Mouse (Mus musculus) intestine, postnatal 0 days (tissue): ENCODE measurements at regions not wholly inside any gene's neighbourhood (a gene's known extent, or its start where the extent isn't known, plus 50 kb on each side); places are given as distances from the start of the nearest gene placed in this dataset.

Experiments used
- ATAC-seq: fragments of 200-750 bp; cut with Nextera tagmentation; 2 replicates; pipeline ENCODE4 v1.8.0; 2017; ENCODE audit warnings: mild to moderate bottlenecking, moderate TSS enrichment, moderate library complexity
- H3K27ac ChIP-seq: fragments of 300-500 bp; sonication (generic); 2 replicates; pipeline ENCODE4 v1.5.1; 2014; ENCODE audit warnings: mild to moderate bottlenecking, low read depth, low read length, moderate library complexity
- H3K27me3 ChIP-seq: fragments of 300-500 bp; sonication (generic); replicated peaks from 2 replicates; pipeline ENCODE4 v1.6.1; 2014; ENCODE audit warnings: low read length, mixed read lengths; ENCODE audit not compliant: control insufficient read depth, insufficient read depth
- H3K36me3 ChIP-seq: fragments of 300-500 bp; sonication (generic); 2 replicates; pipeline ENCODE4 v1.6.1; 2014; ENCODE audit warnings: mild to moderate bottlenecking, moderate library complexity; ENCODE audit not compliant: control insufficient read depth, insufficient read depth
- H3K4me1 ChIP-seq: fragments of 300-500 bp; sonication (generic); replicated peaks from 2 replicates; pipeline ENCODE4 v1.6.1; 2014; ENCODE audit warnings: antibody characterized with exemption, low read length, mixed read lengths; ENCODE audit not compliant: control insufficient read depth, insufficient read depth
- H3K4me2 ChIP-seq: fragments of 300-500 bp; sonication (generic); replicated peaks from 2 replicates; pipeline ENCODE4 v1.6.1; 2014; ENCODE audit warnings: low read depth, mild to moderate bottlenecking, moderate library complexity
- H3K4me3 ChIP-seq: fragments of 300-500 bp; sonication (generic); 2 replicates; pipeline ENCODE4 v1.5.1; 2014; ENCODE audit warnings: low read depth, low read length
- H3K9ac ChIP-seq: fragments of 300-500 bp; sonication (generic); 2 replicates; pipeline ENCODE4 v1.6.1; 2014; ENCODE audit warnings: mild to moderate bottlenecking, low read depth, low read length
- H3K9me3 ChIP-seq: fragments of 300-500 bp; sonication (generic); 2 replicates; pipeline ENCODE4 v1.6.1; 2016; ENCODE audit warnings: mixed run types; ENCODE audit not compliant: control insufficient read depth
- CTCF ChIP-seq: sonication (generic); IDR thresholded peaks from 2 replicates; pipeline ENCODE4 v1.5.1; 2016; ENCODE audit warnings: low read depth, mild to moderate bottlenecking, control low read depth, antibody characterized with exemption, moderate library complexity
- WGBS: fragments of 180-500 bp; shearing (Covaris S2); extraction: QIAGEN DNeasy Blood & Tissue Kit; methylation state at CpG from one replicate; pipeline ENCODE4 v1.1.7; 2014; 5-methylcytosine and 5-hydroxymethylcytosine counted together

DNA sequence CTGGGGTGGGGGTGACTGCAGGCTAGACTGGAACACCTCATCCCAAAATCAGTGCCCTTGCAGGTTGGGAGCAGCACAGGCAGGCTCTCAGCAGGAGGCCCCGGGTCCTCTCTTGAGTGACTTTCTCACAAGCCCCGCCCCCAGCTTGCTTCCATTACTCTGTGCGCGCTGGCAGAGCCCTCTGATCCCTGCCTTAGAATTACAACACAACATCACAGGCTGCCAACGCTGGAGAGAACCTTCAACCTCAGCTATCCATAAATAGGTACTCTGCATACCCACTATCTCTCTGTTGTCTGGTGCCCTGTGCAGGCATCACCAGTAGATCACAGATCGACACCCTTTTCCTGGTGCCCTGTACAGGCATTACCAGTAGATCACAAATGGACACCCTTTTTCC lies 139.1 kb upstream of the Igsf21 start:
- no peak for ATAC-seq
- no peak overlapping the region for H3K9ac ChIP-seq
- H3K9me3 ChIP-seq = no peaks in the 10 kb centered on the region
- H3K27ac ChIP-seq = no peak overlapping the region
- no peaks in the 10 kb centered on the region for H3K27me3 ChIP-seq
- 56% methylated on average over 6 of the region's 6 CpGs for WGBS
- H3K36me3 ChIP-seq = no peaks in the 10 kb centered on the region
- H3K4me3 ChIP-seq = no peak overlapping the region
- H3K4me2 ChIP-seq = no peak overlapping the region
- no peak for TF ChIP-seq CTCF
- no peaks in the 10 kb centered on the region for H3K4me1 ChIP-seq

DNA sequence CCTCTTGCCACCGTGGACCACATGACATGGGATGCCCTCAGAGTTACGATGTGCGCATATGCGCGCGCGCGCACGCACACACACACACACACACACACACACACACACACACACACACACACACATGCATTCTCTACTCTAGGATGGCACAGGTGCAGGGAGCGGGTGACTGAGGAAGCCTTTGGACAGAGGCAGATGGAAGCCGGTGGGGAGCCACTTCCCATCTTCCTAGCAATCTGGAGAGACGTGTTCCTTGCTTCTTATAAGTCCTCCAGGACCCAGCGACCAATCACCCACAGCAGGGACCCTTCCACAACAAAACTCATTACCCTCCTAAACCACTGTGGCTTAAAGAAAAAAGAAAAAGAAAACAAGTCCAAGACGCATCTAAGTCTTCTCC lies 138.6 kb upstream of the Igsf21 start:
- ATAC-seq = no peak
- no peak for TF ChIP-seq CTCF
- H3K9ac ChIP-seq = no peak overlapping the region
- no peak overlapping the region for H3K4me3 ChIP-seq
- H3K27ac ChIP-seq = no peak overlapping the region
- no peaks in the 10 kb centered on the region for H3K9me3 ChIP-seq
- H3K4me1 ChIP-seq = no peaks in the 10 kb centered on the region
- no peaks in the 10 kb centered on the region for H3K27me3 ChIP-seq
- H3K4me2 ChIP-seq = no peak overlapping the region
- WGBS = 88% methylated on average over 14 of the region's 14 CpGs
- H3K36me3 ChIP-seq = no peaks in the 10 kb centered on the region

DNA sequence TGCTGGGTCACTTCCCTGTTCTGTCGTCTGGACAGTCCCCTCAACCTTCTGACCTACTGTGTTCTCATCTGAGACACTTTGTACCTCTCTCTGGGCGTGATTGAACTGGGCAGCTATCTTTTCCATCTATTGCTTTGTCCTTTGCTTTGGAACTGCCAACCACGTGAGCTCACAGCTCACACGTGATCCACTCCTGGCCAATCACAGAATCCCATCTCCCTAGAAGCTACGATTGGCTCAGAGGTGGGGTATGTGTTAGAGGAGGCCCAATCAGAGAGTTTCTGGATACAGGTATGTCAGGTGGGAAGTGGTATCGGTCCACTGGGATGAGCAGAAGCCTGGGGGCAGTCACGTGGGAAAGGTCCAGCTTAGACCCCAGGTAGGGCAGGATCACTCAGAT lies 137.0 kb upstream of the Igsf21 start:
- 69% methylated on average over 7 of the region's 7 CpGs for WGBS
- Histone ChIP-seq H3K4me3 (no peak overlapping the region), H3K27ac (no peak overlapping the region), H3K4me1 (no peaks in the 10 kb centered on the region), H3K9me3 (no peaks in the 10 kb centered on the region), H3K4me2 (no peak overlapping the region), H3K9ac (no peak overlapping the region), H3K36me3 (no peaks in the 10 kb centered on the region), H3K27me3 (no peaks in the 10 kb centered on the region)
- no peak for ATAC-seq
- TF ChIP-seq CTCF = no peak

DNA sequence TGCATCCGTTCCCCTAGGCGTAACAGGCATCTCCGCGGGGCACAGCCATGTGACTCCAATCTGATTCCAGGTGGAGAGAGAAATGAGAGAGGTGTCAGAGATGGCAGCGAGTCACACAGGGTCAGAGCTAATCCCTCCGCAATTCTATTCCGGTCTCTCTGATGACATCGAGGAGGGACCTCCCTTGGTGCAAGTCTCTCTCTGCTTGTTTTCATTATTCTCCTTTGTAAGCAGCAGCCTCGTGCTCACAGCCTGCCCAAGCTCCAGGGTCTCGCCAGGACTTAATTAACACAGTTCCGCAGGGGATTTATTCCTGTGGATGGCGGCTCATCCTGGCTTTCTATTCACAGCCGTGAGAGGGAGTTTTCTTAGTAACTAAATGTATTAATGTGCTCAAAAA lies 134.1 kb upstream of the Igsf21 start:
- H3K36me3 ChIP-seq = no peaks in the 10 kb centered on the region
- no peak for TF ChIP-seq CTCF
- H3K4me3 ChIP-seq = no peak overlapping the region
- no peak overlapping the region for H3K27ac ChIP-seq
- no peak overlapping the region for H3K4me2 ChIP-seq
- H3K9me3 ChIP-seq = no peaks in the 10 kb centered on the region
- no peaks in the 10 kb centered on the region for H3K27me3 ChIP-seq
- no peaks in the 10 kb centered on the region for H3K4me1 ChIP-seq
- H3K9ac ChIP-seq = no peak overlapping the region
- ATAC-seq = no peak
- 28% methylated on average over 13 of the region's 13 CpGs for WGBS

DNA sequence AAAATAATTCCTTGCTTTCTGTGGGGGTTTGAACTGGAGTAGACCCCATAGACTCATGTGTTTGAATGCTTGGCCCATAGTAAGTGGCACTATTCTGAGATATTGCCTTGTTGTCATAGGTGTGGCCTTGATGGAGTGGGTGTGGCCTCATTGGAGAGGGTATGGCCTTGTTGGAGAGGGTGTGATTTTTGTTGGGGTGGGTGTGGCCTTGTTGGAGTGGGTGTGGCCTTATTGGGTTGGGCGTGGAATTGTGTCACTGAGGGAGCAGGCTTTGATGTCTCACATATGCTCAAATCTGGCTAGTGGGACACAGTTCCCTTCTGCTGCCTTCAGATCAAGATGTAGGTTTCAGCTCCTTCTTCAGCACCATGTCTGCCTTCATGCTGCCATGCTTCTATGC lies 131.4 kb upstream of the Igsf21 start:
- no peak for ATAC-seq
- Histone ChIP-seq H3K36me3 (no peaks in the 10 kb centered on the region), H3K4me3 (no peak overlapping the region), H3K4me1 (no peaks in the 10 kb centered on the region), H3K4me2 (no peak overlapping the region), H3K9ac (no peak overlapping the region), H3K27me3 (no peaks in the 10 kb centered on the region), H3K9me3 (no peaks in the 10 kb centered on the region), H3K27ac (no peak overlapping the region)
- WGBS = 67% methylated on average over 1 of the region's 1 CpGs
- no peak for TF ChIP-seq CTCF

DNA sequence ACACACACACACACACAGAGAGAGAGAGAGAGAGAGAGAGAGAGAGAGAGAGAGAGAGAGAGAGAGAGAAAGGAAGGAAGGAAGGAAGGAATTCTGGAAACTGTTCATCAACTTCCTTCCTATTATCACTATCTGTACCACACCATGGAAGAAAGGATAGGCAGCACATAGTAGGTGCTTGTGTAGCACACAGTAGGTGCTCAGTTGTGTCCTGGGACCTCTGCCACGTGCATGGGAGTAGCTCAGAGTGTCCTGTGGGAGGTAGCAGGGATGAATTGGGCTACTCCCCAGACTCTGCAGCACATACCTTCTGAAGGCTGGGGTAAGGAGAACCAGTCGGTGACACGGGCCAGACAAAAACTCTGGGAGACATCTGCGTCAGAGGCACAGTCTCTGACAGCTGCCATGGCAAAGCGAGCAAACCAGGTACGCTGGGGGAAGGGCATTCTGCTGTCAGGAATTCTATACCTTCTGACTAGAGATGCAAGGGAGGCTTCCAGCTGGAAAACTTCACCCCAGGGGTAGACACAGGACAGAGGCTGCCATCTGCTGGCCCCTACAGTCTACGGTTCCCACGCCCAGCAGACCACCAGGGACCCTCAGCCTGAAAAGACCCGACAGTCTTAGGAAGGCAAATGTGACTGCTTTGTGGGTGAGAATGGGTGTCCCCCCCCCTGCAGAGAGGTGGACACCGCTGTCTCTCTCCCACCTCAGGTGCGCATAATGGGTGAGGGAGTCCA lies 126.2 kb upstream of the Igsf21 start:
- Histone ChIP-seq H3K36me3 (no peaks in the 10 kb centered on the region), H3K9me3 (no peaks in the 10 kb centered on the region), H3K4me1 (no peaks in the 10 kb centered on the region), H3K4me2 (no peak overlapping the region), H3K27ac (no peak overlapping the region), H3K4me3 (no peak overlapping the region), H3K9ac (no peak overlapping the region), H3K27me3 (no peaks in the 10 kb centered on the region)
- peak; percentile 8; the same call in 1 of the 2 replicates for TF ChIP-seq CTCF
- ATAC-seq = no peak
- 53% methylated on average over 11 of the region's 11 CpGs for WGBS
